Mouse (Mus musculus) stomach, embryonic 15.5 days (tissue): ENCODE results near the gene Abcd1. TPM values are rescaled to one million over a fixed set of nuclear protein-coding genes. Genes with fewer than 3 reads are reported as not detected.
A peak's percentile ranks its signal among the peaks of the same experiment; 100 is the strongest.

Experiments used
- ATAC-seq: fragments of 200-750 bp; cut with Nextera tagmentation; 2 replicates; pipeline ENCODE4 v1.8.0; 2017; ENCODE audit warnings: low read depth, moderate number of reproducible peaks, moderate TSS enrichment; ENCODE audit not compliant: insufficient read depth, low FRiP score
- H3K27ac ChIP-seq: fragments of 300-500 bp; sonication (generic); 2 replicates; pipeline ENCODE4 v1.5.1; 2015; ENCODE audit warnings: mild to moderate bottlenecking, inconsistent platforms
- H3K27me3 ChIP-seq: fragments of 300-500 bp; sonication (generic); replicated peaks from 2 replicates; pipeline ENCODE4 v1.6.1; 2015; ENCODE audit warnings: inconsistent platforms
- H3K36me3 ChIP-seq: fragments of 300-500 bp; sonication (generic); 2 replicates; pipeline ENCODE4 v1.6.1; 2015; ENCODE audit warnings: inconsistent platforms
- H3K4me1 ChIP-seq: fragments of 300-500 bp; sonication (generic); 2 replicates; pipeline ENCODE4 v1.6.1; 2015; ENCODE audit warnings: inconsistent platforms
- H3K4me2 ChIP-seq: fragments of 300-500 bp; sonication (generic); 2 replicates; pipeline ENCODE4 v1.6.1; 2015; ENCODE audit warnings: mild to moderate bottlenecking, inconsistent platforms
- H3K4me3 ChIP-seq: fragments of 300-500 bp; sonication (generic); replicated peaks from 2 replicates; pipeline ENCODE4 v1.5.1; 2015; ENCODE audit warnings: inconsistent platforms
- H3K9ac ChIP-seq: fragments of 300-500 bp; sonication (generic); 2 replicates; pipeline ENCODE4 v1.6.1; 2015; ENCODE audit warnings: inconsistent platforms
- H3K9me3 ChIP-seq: fragments of 300-500 bp; sonication (generic); 2 replicates; pipeline ENCODE4 v1.6.1; 2016; ENCODE audit warnings: inconsistent platforms
- WGBS: fragments of 180-500 bp; shearing (Covaris S2); methylation state at CpG from one replicate; pipeline ENCODE4 v1.1.7; 2015; 5-methylcytosine and 5-hydroxymethylcytosine counted together
- polyA plus RNA-seq: library from polyadenylated mRNA; unstranded; fragments of >200 nt; fragmentation: Nextera tagmentation; extraction: Ambion mirVana; gene quantifications from 2 replicates; pipeline ENCODE4 v1.2.1, GENCODE M21; 2015

Gene Abcd1
- polyA plus RNA-seq, 1 experiment from 2014 or later: 18.6 TPM

DNA sequence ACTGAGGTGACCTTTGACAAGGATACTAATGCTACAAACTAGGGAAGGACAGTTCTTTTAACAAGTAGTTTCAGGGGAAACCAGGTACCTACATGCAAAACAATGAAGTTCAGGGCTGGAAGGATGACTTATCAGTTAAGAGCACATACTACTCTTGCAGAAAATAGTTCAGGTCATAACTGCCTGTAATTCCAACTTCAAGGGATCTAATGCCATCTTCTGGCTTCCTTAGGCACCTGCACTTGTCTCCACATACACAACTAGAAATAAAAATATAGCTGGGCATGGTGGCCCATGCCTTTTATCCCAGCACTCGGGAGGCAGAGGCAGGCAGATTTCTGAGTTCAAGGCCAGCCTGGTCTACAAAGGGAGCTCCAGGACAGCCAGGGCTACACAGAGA lies 32.6 kb downstream of the Abcd1 start:
- H3K27ac ChIP-seq: no peak overlapping the region
- 100% methylated on average over 1 of the region's 1 CpGs for WGBS
- H3K4me2 ChIP-seq: no peak overlapping the region
- H3K9ac ChIP-seq: no peak overlapping the region
- H3K36me3 ChIP-seq: no peaks in the 10 kb centered on the region
- no peaks in the 10 kb centered on the region for H3K9me3 ChIP-seq
- no peaks in the 10 kb centered on the region for H3K27me3 ChIP-seq
- no peak for ATAC-seq
- no peaks in the 10 kb centered on the region for H3K4me1 ChIP-seq
- H3K4me3 ChIP-seq: no peak overlapping the region

DNA sequence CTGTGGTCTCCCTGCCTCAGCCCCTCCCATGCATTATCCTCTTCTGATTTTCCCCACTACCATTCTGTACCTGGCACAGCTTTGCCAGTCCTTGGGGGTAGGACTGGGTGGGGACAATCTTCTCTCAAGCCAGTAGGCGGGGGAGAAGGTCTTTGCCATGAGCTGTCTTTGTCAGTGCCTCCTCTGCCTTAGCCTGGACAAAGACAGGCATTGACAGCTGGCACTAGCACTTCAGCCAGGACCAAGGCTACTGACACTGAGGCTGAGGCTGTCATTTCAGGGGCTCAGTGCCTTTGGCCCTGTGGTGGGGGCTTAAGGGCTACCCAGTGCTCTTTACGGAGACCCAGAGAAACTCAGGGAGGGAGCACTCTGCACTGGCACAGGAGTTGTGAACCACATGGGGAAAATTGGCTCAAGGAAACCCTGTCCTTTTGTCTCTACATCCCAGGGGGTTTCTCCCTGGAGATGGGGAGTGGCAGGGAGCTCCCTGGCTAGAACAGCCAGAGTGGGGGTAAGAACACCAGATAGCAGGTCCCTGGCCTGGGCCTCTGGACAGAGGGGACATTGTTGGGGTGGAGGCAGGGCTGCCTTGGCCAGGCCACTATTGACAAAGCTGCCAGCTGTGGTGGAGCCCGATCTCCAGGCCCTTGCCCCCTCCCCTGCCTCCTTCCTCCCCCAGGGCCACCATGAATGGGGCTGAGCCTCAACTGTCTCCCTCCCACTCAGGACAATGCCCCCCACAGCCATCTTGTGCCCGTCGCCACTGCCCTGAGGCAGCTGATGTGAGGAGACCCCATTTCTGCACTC lies 40.1 kb downstream of the Abcd1 start, which contains the start of gene Plxnb3:
TSS of gene Plxnb3 (plus strand) at position 757 of the 807 bp plus-strand sequence.
- Histone ChIP-seq H3K4me2 (no peak within 1 kb of the TSS), H3K27me3 (no peaks in the 10 kb centered on the region; the same call in 1 of the 2 replicates), H3K36me3 (no peaks in the 10 kb centered on the region), H3K4me3 (no peak within 1 kb of the TSS), H3K9me3 (no peaks in the 10 kb centered on the region), H3K9ac (no peak within 1 kb of the TSS), H3K27ac (no peak within 1 kb of the TSS), H3K4me1 (no peaks in the 10 kb centered on the region)
- WGBS: 78% methylated on average over 5 of the region's 5 CpGs
- peak; percentile 35; the same call in 1 of the 2 replicates for ATAC-seq

DNA sequence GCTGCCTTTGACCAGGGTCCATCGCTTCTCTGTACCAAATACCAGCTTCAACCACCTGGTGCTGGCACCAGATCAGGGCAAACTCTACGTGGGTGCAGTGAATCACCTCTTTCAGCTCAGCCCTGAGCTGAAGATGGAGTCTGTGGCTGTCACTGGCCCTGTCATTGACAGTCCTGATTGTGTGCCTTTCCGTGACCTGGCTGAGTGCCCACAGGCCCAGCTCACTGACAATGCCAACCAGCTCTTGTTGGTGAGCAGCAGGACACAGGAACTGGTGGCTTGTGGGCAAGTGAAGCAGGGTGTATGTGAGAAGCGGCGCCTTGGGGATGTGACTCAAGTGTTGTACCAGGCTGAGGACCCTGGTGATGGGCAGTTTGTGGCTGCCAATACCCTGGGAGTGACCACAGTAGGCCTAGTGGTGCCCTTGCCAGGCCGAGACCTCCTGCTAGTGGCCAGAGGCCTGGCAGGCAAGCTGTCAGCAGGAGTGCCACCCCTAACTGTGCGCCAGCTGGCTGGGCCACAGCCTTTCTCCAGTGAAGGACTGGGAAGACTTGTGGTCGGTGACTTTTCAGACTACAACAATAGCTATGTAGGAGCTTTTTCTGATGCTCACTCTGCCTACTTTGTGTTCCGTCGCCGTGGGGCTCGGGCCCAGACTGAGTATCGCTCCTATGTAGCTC lies 42.4 kb downstream of the Abcd1 start:
- Histone ChIP-seq H3K9ac (no peak overlapping the region), H3K4me3 (no peak overlapping the region), H3K27me3 (no peaks in the 10 kb centered on the region; the same call in 1 of the 2 replicates), H3K4me2 (no peak overlapping the region), H3K27ac (no peak overlapping the region), H3K9me3 (no peaks in the 10 kb centered on the region), H3K36me3 (no peaks in the 10 kb centered on the region), H3K4me1 (no peaks in the 10 kb centered on the region)
- no peak for ATAC-seq
- WGBS: 83% methylated on average over 13 of the region's 13 CpGs

DNA sequence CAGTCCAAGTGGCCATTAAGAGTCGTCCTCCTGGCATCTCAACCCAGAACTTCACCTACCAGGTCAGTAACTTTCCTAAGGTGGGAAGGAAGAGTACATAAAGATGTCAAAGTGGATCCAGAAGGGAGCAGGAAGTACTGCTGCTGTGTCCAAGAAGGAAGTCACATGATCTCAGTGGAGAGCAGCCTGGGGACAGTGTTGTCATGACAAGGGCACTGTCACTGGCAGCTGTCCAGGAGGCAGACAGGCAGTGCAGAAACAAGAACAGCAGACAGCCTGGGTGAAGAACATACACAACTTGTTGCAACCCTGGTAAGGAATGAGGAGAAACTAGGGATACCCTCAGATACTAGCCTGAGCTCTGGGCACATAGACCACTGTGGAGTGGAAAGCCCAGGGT lies 48.9 kb downstream of the Abcd1 start:
- H3K27ac ChIP-seq: no peak overlapping the region
- H3K4me2 ChIP-seq: no peak overlapping the region
- WGBS: 75% methylated on average over 1 of the region's 1 CpGs
- H3K4me1 ChIP-seq: no peaks in the 10 kb centered on the region
- no peak overlapping the region for H3K4me3 ChIP-seq
- no peaks in the 10 kb centered on the region for H3K36me3 ChIP-seq
- H3K9me3 ChIP-seq: no peaks in the 10 kb centered on the region
- no peak for ATAC-seq
- H3K27me3 ChIP-seq: no peaks in the 10 kb centered on the region
- H3K9ac ChIP-seq: no peak overlapping the region

DNA sequence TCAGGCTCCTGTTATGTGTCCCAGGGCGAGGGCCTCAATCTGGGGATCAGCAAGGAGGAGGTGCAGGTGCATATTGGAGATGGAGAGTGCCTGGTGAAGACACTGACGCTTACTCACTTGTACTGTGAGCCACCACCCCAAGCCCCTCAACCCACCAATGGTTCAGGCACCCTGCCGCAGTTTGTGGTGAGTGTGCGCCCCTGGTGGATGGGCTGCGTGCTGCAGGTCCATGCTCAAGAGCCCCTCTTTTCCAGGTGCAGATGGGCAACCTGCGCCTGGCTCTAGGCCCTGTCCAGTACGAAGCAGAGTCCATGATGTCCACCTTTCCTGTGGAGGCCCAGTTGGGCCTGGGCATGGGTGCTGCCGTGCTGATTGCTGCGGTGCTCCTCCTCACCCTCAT lies 50.9 kb downstream of the Abcd1 start:
- Histone ChIP-seq H3K27ac (no peak overlapping the region), H3K4me3 (no peak overlapping the region), H3K27me3 (no peaks in the 10 kb centered on the region), H3K36me3 (no peaks in the 10 kb centered on the region), H3K9me3 (no peaks in the 10 kb centered on the region), H3K4me1 (no peaks in the 10 kb centered on the region), H3K4me2 (no peak overlapping the region), H3K9ac (no peak overlapping the region)
- WGBS: 58% methylated on average over 9 of the region's 9 CpGs
- ATAC-seq: no peak

DNA sequence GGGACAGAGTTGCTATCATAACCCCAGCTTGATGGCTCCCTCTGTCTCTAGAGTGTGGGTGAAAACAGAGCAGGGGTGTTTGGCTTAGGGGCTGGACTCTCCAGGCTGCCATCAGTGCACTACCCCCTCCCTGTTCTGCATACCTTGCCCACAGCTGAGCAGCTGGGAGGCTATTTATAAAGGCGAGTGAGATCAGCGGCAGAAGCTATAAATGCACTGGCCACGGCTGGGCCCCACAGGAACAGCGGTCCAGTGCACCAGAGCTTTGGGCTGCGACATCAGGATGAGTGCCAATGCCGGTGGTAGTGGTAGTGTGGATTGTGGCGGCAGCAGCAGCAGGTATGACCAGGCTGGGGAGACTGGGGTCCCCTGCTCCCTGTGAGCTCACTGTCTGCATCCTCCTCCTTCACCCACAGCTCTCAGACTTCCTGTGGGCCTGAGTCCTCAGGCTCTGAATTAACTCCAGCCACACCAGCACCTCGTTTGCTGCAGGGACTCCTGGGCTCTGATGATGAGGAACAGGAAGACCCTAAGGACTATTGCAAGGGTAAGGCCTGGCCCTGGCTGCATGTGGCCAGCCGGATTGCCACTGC lies 57.9 kb downstream of the Abcd1 start, which contains the start of gene Srpk3:
TSS of gene Srpk3 (plus strand) at position 238 of the 593 bp plus-strand sequence.
- peak within 1 kb of the TSS; percentile 35; the same call in 1 of the 2 replicates for H3K27ac ChIP-seq
- H3K4me1 ChIP-seq: 0 out of 2 replicates have a peak, but pooled peaks cover 4% of the 10 kb centered on the region
- no peaks in the 10 kb centered on the region for H3K27me3 ChIP-seq
- 50% methylated on average over 9 of the region's 9 CpGs for WGBS
- no peaks in the 10 kb centered on the region for H3K9me3 ChIP-seq
- H3K4me3 ChIP-seq: no peak within 1 kb of the TSS
- H3K36me3 ChIP-seq: no peaks in the 10 kb centered on the region
- ATAC-seq: no peak
- H3K4me2 ChIP-seq: no peak within 1 kb of the TSS
- H3K9ac ChIP-seq: no peak within 1 kb of the TSS

DNA sequence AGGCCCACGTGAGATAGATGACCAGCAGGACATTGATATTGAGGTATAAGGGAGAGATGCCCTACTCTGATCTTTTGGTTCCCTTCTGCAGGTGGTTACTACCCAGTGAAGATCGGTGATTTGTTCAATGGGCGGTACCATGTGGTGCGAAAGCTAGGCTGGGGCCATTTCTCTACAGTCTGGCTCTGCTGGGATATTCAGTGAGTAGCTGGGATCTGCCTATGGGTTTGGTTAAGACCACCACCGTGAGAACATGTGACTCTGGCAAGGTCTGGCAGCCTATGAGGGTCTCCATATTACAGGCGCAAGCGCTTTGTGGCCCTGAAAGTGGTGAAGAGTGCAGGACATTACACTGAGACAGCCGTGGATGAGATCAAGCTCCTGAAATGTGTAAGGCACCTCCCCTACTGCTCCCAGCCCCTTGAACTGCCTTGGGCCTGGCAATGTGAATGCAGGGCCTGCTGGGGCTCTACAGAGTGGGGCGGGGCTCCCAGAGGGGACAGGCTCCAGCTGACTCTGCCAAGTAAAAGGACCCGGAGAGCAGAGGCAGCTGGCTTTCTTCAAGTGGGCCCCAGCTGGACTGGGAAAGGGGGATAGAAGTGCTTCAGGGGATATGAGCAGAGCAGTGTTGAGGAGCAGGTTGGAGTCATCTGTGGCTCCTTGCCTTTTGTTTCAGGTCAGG lies 58.5 kb downstream of the Abcd1 start:
- peak; percentile 61; the same call in 1 of the 2 replicates for ATAC-seq
- Histone ChIP-seq H3K27me3 (no peaks in the 10 kb centered on the region), H3K9ac (no peak overlapping the region), H3K27ac (peak overlapping the region; percentile 35; the same call in 1 of the 2 replicates), H3K36me3 (0 out of 2 replicates have a peak, but pooled peaks cover 2% of the 10 kb centered on the region), H3K4me3 (no peak overlapping the region), H3K4me1 (0 out of 2 replicates have a peak, but pooled peaks cover 4% of the 10 kb centered on the region), H3K4me2 (no peak overlapping the region), H3K9me3 (no peaks in the 10 kb centered on the region)
- WGBS: 62% methylated on average over 10 of the region's 10 CpGs

DNA sequence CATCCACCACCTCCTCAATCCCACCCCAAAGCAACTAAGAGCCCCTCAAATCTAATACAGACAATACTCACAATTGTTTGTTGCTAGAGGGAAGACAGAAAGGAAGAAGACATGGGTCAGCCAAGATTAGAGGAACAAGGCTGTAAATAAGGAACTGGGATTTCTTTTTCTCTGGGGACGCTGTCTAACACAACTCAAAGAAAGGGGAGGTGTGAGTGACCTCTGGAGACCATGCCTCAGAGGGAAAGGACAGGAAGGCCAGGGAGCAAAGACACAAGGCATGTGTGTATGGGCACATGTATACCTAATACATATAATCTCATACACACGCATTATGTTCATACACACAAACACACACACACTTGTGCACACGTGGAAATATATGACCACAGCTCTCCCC lies 65.8 kb downstream of the Abcd1 start:
- no peak overlapping the region for H3K4me3 ChIP-seq
- no peak for ATAC-seq
- WGBS: 84% methylated on average over 3 of the region's 3 CpGs
- peaks cover 13% of the 10 kb centered on the region; the same call in 1 of the 2 replicates for H3K36me3 ChIP-seq
- H3K4me2 ChIP-seq: no peak overlapping the region
- H3K9ac ChIP-seq: no peak overlapping the region
- no peaks in the 10 kb centered on the region for H3K27me3 ChIP-seq
- no peaks in the 10 kb centered on the region for H3K4me1 ChIP-seq
- H3K27ac ChIP-seq: no peak overlapping the region
- H3K9me3 ChIP-seq: no peaks in the 10 kb centered on the region

DNA sequence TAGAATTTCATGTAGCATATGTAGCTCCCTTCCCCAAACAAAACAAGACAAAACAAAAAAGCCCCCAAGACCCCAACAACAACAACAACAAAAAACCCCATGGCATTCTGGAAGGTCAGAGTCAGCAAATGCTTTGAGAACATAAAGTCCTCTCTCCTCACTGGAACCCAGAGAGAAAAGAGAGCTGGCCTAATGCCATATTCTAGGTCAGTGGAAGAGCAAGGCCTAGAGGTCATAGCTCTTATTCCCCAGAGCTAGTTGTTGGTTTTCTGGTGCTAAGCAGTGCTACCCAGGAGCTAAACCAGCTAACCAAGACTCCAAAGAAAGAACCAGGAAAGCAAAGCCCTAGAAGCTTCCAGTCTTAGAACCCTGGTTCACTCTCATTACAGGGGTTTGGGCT lies 69.3 kb downstream of the Abcd1 start:
- Histone ChIP-seq H3K4me3 (peak overlapping the region; percentile 63), H3K27me3 (no peaks in the 10 kb centered on the region), H3K4me2 (peak overlapping the region; percentile 57), H3K27ac (peak overlapping the region; percentile 93; the same call in 1 of the 2 replicates), H3K36me3 (peaks cover 4% of the 10 kb centered on the region; the same call in 1 of the 2 replicates), H3K9me3 (no peaks in the 10 kb centered on the region), H3K9ac (peak overlapping the region; percentile 34), H3K4me1 (peaks cover 10% of the 10 kb centered on the region; the same call in 1 of the 2 replicates)
- ATAC-seq: no peak

DNA sequence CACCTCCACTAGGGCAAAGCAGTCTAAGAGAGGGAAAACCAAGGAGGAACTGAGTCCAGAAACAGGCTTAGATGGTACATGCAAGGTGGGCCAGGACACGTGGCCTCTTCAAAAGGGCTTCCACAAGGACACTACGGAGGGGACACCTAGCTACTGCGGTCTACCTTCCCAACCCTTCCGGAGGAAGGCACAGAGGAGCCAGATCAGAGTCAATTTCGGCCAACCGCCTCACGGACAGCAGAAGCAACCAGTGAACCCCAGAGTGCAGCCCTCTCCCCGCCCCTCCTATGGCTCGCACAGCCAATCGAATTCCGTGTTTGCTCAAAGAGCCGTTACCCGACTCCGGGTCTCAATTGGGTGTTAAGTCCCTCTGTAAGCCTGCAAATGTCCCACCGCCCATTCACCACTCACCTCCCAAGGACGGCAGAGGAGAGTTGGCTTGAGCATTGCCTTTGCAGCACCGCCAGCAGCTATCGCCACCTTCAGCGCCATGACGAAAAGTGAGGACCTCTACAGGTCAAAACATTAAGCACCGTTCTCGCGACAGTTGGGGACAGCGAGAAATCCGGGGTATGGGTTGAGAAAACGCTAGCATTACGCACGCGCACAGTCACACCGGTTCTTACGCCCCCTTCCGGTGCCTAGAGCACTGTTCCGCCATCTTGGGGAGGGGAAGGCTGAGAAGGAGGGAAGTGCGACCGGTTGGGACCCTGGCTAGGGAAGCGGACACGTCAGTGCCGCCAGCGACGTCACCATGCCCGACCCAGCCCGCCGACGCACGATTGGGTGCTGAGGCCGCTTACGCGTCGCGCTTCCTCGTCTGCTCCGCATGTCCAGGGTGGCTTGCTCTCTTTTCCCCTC lies 70.2 kb downstream of the Abcd1 start, which contains the start of the genes Idh3g and Ssr4:
TSS of gene Idh3g (minus strand) at position 534 of the 861 bp plus-strand sequence.
TSS of gene Ssr4 (plus strand) at position 665 of the 861 bp plus-strand sequence.
- peak within 1 kb of the TSS; percentile 93 for H3K27ac ChIP-seq
- no peaks in the 10 kb centered on the region for H3K9me3 ChIP-seq
- peak; percentile 94 for ATAC-seq
- H3K36me3 ChIP-seq: no peaks in the 10 kb centered on the region; the same call in 1 of the 2 replicates
- peak within 1 kb of the TSS; percentile 57 for H3K4me2 ChIP-seq
- H3K27me3 ChIP-seq: no peaks in the 10 kb centered on the region
- H3K4me3 ChIP-seq: peak within 1 kb of the TSS; percentile 63
- peak within 1 kb of the TSS; percentile 63 for H3K9ac ChIP-seq
- H3K4me1 ChIP-seq: peaks cover 10% of the 10 kb centered on the region; the same call in 1 of the 2 replicates
- 16% methylated on average over 52 of the region's 52 CpGs for WGBS
